Mouse (Mus musculus): ENCODE results near the gene Dab1. TPM values are rescaled to one million over a fixed set of nuclear protein-coding genes. Genes with fewer than 3 reads are reported as not detected.

Gene Dab1
- polyA plus RNA-seq (2012; rRNA removed), result 0.42 TPM in 2 replicates

DNA sequence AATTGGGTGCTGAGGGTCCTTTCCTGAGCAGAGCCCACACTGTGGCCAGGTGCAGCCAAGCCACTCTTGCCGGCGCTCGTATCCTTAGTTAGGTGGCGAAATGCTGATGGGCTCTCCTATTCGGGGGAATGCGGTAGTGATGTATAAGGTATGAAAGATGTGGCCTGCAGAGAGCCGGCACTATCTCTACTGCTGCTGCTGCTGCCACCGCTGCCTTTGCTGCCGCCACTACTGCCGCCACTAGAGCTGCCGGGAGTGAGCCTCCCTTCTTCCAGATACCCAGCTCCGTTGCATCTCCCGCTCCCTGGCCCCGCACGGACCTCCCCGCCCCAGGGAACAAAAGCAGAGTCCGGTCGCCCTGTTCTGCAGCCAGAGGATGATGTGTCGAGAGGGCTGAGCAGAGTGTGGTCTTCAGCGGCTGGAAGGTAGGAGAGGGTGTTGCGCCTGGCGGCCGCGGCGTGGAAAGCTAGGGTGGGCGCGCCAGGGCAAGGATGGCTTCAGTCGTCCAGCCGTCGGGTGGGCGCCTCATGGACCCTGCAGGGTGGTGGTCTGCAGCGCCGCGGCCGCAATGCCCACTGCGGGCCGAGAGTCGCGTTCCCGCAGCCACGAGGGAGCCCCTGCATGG lies at the start of gene Dab1:
Gene Dab1 (plus strand): TSS at position 39 of the 625 bp plus-strand sequence.
- no peak for DNase-seq (ENCODE audit: low read depth)

DNA sequence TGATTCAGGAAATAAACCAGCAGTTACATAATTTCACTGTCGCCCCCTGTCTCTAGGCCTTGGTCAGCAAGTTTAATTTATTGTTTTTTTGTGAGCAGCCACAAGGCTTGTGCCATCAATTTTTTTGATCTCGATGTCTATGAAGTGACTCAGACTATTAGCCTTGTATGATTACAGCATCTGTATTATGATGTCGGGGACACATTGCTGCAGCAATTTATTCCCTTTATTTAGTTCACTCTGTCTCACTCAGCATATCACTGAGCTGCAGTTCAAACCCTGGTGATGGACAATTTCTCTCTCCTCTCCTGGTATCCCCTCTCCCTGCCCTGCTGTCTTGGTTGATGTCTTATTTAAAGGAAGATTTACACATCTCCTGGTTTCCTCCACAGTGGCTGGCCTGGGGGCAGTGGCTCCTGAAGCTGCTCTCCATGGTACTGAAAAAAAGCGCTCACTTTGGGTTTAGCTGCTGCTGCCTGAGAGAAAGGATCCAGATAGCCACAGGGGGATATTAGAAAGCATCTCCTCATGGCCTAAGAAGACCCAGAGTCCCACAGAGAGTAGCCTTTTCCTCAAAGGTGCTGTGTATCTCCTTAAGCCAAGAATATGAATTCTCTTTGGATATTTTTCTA lies 47.3 kb upstream of the Dab1 start:
- no peak for DNase-seq (ENCODE audit: low read depth)

DNA sequence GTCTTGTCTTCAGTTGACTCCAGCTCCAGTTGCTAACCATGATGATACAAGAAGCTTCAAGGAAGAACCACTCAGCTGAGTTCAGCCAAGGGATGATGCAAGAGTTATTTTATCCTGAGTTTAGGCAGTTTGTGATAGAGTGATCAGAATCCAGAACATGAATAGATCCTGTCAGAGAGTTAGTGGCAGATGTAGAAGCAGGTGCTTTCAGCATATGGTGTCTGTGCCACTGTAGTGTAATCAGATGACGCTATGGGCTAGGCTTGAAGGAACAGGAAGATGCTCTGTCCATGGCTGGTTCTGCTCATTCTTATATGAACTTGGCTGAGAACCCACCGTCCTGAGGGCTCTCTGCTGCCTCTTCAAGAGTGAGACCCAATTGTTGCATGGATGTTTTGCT lies 43.6 kb upstream of the Dab1 start:
- DNase-seq (ENCODE audit: low read depth), result no peak

DNA sequence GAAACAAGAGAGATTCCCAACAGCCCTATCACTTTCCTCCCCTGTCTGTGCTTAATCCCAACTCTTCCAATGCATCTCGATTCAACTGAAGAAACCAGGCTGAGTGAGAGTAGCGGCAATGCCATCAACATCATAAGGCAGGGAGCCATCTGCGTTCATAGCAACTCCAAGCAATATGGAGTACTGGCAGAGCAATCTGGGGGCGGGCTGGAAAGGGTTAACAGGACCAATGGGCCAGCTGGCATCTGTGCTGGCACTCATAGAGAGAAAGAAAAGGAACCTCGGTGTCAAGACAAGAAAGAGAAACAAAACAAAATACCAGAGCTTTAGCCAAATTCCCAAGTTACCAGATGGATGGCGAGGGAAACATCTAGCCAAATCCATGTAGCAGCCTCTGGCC lies 42.9 kb upstream of the Dab1 start:
- DNase-seq (ENCODE audit: low read depth), result no peak

GRCm38 (mm10) chr4:103577111-103577815 lies 41.9 kb upstream of the Dab1 start:
- no peak for DNase-seq (ENCODE audit: low read depth)

DNA sequence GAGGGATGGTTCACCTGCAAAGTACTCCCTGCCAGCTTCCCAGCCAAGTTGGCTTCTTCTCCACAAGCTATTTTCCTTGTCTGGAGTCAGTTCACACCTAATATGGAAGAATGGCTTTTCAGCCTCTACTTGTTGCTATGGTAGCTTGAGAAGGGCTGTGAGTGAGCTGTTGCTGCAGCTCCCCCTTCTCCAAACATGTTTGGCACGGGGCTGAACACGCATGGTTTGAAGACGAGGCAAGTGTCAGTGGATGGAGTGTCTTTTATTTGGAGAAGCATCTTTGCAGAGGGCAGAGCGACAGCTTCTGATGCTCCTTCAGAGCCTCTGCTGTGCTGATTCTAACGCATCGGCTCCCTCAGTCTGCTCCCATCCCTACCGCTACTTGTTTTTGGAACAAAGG lies 41.3 kb upstream of the Dab1 start:
- DNase-seq (ENCODE audit: low read depth), result no peak

DNA sequence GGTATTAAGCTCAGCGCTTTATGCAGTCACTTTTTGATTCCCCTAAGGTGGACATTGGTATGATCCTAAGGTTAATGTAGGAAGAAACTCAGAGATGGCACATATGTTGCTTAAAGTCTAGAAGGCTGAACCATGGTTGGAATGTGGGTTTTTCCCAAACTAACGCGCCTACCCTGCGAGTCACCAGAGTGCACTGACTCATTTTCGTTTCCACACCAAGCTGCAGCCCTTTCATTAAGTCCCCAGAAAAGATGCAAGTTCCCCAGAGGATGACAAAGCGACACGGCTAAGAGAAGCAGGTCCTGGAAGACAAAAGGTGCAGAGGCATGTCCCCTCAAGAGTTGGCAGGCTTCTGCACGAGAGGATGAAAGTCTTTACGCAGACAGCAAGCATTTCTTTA lies 39.1 kb upstream of the Dab1 start:
- no peak for DNase-seq (ENCODE audit: low read depth)

DNA sequence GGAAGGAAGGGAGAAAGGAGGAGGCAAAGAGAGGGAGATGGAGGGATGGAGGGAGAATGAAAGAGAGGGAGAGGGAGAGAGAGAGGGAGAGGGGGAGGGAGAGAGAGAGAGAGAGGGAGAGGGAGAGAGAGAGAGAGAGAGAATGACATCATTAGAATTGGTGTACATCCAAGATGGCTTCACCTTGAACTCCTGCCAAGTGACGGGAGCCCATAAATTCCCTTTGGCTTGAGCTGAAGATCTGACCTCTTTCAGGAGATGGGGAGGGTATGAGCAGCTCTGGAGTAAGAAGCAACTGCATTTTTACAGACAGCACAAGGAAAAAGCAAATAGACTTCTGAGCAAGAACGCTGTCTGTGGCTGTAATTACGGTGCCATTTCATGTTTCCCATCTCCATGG lies 4.1 kb upstream of the Dab1 start:
- no peak for DNase-seq (ENCODE audit: low read depth)

DNA sequence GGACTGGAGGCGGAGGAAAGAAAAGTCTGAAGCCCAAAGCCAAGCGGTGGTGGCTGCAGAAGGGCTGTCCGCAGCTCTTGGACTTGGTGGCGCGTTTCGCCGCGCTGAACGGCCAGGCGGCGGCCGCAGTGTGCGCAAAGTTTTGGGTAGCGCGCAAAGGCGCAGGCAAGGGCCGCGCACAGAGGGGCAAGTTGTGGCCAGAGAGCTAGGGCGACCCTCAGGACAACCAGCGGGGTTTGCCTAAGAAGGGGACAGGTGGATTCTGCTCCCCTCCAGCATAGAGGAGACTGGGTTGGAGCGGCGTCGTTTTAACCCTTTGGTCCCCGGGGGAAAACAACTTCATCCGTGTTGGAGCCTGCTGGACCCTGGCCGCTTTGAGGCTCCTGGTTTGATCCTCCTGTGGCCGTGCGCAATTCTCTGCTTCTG lies 800 bp downstream of the Dab1 start:
- no peak for DNase-seq (ENCODE audit: low read depth)

DNA sequence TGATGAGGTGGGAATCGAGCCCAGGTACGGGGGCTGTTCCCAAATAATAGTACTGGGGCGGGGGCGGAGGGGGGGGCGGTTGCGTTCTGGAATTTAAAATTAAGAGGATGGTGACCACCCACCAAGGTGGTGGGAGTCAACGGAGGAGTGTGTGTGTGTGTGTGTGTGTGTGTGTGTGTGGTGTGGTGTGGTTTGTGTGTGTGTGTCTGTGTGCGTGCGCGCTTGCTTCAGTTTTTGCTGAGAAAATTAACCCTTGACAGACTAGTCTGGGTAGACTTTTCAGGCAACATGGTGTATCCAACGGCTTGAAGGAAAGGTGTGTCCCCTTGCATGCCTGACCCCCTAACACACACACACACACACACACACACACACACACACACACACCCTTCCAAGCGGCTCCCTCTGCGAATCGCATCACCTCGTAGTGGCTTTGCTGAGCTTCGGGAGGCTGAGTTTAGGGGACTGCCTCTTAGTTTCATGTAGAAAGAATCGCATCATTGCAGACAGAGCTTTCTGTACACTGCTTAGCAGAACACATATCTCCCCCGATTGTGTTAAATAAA lies 1.5 kb downstream of the Dab1 start:
- DNase-seq (ENCODE audit: low read depth), result no peak

- DNase-seq (ENCODE audit: low read depth), result no peak
These were observed 2.4 kb downstream of the Dab1 start for GRCm38 (mm10) chr4:103621586-103621985.

GRCm38 (mm10) chr4:103630177-103630576 lies 11.0 kb downstream of the Dab1 start:
- no peak for DNase-seq (ENCODE audit: low read depth)

DNA sequence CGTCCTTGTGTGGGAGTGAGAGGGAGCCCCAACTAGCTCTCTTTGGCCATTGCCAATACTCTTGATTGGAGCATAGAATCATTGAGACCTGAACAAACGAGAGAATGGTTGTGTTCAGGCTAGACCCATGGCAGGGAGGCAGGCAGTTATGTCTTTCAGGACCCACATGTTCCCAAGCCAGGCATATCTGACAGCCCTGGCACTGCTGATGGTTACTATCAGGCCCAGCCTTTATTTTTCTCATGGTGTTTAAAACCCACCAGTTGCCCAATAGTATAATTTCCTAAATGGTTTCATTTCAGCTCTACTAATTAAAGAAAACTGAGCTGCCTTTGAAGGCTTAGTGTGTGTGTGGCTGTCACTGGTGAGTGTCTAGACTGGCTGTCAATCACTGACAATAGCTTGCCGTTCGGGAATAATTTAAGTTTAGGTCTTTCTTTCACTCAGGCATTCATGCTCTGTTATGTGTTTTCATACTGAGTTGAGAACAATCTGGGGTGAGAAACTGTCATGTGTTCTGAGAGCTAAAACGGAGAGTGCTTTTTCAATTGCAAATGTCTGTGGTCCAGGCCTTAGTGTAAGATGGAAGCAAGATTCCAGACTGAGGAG lies 17.1 kb downstream of the Dab1 start:
- no peak for DNase-seq (ENCODE audit: low read depth)

DNA sequence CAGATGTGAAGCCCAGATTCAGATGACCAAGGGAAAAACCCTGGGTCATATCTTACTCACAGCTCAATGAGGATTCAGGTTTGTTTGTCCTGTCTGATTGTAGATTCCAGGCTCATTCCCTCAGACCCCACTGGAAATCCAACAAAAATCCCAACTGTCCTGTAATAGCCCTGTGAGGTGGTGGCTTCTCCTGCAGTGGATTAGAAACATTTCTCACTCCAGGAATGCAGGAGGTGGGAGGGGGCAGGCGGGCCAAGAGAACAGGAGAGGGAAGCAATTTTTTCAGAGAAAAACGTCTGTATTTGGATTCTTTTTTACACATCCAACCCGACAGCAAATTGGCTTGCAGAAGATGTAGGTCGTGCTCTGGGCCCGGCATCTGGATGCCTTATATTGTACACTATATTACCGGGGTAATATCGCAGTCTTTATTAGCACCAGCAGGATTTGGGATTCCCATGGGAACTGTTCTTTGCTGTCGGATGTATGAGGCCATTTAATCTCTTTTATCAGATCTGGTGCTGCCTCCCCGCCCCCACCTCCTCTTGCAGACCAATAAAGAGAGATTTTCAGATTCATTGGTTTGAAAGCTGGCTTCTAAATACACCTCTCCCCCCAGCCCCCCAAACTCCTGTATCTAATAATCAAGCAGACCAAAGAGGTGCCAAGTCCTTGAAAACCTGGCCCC lies 29.2 kb downstream of the Dab1 start:
- DNase-seq (ENCODE audit: low read depth), result no peak

GRCm38 (mm10) chr4:103655740-103656139 lies 36.6 kb downstream of the Dab1 start:
- DNase-seq (ENCODE audit: low read depth), result no peak

- DNase-seq (ENCODE audit: low read depth), result no peak
These were observed 42.2 kb downstream of the Dab1 start for GRCm38 (mm10) chr4:103661386-103661785.

DNA sequence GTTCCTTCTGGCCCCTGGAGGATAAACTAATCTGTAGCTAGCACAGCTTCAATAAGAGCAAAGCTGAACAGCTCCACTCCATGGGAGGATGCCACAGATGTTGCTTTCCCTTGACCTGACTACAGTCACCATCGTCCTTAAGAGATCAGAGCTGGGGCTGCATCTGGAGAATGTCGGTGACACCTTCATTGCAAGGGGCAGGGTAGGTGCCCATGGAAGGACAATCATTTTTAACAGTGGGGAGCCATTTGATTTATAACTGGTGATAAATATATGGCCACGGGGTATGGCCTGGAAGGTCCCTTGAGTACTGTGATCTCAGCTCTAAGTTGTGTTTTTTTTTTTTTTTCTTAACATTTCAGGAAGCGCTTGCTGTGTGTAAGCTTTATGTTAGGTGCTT lies 48.3 kb downstream of the Dab1 start:
- DNase-seq (ENCODE audit: low read depth), result no peak

DNA sequence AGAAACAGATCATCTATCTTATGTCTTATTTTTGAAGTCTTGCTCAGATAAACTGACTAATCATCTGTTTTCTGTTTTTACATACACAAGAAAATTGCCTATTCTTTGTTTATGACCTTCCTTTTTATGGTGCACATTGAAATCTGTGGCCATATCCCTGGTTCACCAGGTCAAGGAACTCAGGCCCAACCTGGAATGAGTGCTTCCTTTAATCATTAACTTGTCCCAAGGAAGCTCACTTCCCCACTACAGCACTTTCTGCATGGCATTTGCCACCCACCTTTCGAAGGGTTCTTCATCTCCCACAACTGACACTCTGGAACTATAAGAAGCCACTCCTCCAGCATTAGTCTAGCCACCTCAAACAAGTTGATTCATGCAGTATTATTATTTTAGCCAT lies 58.0 kb downstream of the Dab1 start:
- DNase-seq (ENCODE audit: low read depth), result no peak

DNA sequence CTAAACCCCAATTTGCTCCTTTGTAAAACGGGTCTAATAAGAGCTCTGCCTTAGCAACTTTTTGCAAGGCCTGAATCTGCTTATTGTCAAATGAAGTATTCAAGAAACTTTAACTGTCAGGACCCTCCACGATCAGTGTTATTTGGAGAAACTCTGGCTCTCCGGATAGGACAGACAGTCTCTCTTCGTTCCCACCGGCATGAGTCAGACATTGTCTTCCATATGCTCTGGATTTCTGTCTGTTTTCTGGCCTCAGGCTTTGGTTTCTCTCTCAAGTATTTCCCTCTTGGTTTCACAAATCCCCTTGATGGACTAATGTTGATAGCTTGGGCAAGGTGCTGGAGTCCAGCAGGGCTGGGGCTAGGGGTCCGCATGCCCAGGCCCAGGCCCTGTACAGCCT lies 59.3 kb downstream of the Dab1 start:
- DNase-seq (ENCODE audit: low read depth), result no peak

DNA sequence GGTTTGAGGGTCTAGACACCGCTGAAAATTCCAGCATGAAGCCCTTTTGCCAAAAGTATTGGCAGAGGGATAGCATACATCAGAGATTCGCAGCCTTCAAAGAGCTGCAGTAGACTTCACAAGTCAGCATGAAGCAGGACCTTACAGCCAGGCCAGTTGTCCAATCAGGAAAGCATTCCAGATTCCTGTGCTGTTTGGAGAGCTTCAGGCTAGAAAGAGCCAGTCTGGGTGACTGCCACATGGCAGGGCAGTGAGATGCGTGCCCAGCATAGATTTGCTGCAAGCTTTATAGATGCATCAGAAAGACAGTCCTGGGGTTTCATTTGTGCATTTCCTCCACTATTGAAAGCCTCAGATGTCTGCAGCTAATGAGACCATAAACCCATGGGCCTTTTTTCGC lies 66.0 kb downstream of the Dab1 start:
- no peak for DNase-seq (ENCODE audit: low read depth)

GRCm38 (mm10) chr4:103691717-103692116 lies 72.6 kb downstream of the Dab1 start:
- no peak for DNase-seq (ENCODE audit: low read depth)

DNA sequence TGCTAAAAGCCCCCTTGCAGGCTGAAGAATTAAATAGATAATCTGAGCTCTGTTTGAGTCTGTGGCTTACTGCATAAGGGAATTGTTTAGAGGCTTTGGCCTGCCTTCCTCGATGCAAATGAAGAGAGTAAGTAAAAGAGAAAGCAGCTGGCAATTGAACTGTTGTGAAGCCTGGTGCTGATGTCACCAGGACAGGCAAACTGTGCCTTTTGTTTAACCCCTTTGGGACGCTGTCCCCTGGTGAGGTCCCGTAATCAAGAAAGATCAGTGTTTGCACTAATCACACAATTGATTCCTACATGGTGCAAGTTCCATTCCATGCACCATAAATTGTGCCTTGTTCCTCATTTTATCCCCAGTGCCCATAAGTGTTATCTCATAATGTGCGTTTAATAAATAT lies 80.6 kb downstream of the Dab1 start:
- no peak for DNase-seq (ENCODE audit: low read depth)
